Mouse (Mus musculus): ENCODE results near the gene Kmt2d.

Gene Kmt2d

DNA sequence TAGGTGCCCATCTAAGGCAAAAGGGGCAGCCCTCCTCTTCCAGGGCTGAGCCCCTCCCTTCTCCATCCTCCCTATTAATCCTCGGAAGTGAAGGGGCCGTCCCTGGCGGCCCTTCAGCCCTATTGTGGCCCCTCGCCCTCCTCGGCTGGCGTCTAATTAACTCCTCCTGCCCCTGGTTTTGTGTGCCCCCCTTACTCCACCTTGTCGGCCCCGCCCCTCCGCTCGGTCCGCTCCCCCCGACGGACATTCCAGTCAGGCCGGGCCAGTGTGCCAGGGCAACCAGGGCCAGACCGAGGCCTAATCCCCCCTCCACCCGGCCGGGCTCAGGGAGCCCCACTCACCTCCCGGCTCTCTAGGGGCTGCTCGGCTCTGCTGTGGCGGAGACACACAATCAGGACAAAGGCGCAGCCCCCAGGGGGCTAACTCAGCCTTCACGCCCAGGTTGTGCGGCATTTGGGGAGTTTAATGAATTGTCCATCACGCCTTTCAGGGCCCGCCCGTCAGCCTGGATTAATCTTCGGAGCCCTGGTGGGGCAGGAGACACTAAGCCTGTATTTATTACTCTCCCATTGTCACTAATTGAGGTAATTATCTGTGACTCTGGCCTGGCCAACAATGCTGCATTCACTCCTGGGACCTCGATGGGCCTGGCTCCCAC lies 73.0 kb downstream of the Kmt2d start:
- DNase-seq (ENCODE audit: low spot score), result no peak

DNA sequence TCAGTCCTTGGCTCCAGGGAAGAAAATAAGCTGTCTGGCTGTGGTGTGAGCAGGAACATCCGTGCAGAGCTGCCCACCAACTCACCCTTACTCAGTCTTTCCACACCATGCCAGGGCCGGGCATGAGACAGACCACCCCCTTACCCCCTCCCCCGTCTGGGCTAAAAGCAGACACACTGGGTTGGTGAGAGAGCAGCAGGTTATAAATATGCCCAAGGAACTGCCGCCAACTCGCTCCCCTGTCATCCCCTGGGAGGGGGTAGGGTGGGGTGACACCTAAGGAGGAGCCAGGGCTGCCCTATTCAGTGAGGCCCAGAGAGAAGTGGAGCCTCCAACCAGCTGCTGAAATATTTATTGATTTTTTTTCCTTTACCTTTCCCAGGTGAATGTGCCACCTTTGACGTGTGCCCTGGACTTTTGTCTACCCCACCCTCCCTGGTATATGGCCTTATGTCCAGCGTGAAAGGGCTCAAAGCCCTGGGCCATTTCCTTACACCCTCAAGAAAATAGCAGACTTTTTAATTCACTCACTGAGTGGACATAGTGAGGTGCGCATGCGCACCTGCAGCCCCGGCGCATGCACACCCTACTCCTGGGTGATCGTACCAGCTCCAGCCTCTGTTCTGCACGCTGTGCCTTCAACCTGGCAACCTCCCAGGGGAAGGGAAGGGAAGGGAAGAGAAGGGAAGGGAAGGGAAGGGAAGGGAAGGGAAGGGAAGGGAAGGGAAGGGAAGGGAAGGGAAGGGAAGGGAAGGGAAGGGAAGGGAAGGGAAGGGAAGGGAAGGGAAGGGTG lies 74.0 kb downstream of the Kmt2d start:
- DNase-seq (ENCODE audit: low spot score), result no peak

DNA sequence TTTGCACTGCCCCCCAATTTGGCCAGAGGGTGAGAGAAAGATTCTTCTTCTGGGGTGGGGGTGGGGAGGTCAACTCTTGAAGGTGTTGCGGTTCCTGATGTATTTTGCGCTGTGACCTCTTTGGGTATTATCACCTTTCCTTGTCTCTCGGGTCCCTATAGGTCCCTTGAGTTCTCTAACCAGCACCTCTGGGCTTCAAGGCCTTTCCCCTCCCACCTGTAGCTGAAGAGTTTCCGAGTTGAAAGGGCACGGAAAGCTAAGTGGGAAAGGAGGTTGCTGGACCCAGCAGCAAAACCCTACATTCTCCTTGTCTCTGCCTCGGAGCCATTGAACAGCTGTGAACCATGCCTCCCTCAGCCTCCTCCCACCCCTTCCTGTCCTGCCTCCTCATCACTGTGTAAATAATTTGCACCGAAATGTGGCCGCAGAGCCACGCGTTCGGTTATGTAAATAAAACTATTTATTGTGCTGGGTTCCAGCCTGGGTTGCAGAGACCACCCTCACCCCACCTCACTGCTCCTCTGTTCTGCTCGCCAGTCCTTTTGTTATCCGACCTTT lies 77.8 kb downstream of the Kmt2d start:
- DNase-seq (ENCODE audit: low spot score), result no peak

DNA sequence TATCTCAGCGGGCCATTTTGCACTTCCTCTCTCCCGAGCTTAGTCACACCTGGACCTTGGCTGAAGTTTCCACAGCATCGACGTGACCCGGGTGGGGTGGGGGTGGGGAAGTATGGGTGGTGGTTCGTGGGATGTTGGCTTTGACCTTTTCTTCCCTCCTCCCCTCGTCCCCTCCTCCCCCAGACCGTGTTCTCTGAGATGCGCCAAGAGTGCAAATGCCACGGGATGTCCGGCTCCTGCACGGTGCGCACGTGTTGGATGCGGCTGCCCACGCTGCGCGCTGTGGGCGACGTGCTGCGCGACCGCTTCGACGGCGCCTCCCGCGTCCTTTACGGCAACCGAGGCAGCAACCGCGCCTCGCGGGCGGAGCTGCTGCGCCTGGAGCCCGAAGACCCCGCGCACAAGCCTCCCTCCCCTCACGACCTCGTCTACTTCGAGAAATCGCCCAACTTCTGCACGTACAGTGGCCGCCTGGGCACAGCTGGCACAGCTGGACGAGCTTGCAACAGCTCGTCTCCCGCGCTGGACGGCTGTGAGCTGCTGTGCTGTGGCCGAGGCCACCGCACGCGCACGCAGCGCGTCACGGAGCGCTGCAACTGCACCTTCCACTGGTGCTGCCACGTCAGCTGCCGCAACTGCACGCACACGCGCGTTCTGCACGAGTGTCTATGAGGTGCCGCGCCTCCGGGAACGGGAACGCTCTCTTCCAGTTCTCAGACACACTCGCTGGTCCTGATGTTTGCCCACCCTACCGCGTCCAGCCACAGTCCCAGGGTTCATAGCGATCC lies 78.6 kb downstream of the Kmt2d start:
- no peak for DNase-seq (ENCODE audit: low spot score)

DNA sequence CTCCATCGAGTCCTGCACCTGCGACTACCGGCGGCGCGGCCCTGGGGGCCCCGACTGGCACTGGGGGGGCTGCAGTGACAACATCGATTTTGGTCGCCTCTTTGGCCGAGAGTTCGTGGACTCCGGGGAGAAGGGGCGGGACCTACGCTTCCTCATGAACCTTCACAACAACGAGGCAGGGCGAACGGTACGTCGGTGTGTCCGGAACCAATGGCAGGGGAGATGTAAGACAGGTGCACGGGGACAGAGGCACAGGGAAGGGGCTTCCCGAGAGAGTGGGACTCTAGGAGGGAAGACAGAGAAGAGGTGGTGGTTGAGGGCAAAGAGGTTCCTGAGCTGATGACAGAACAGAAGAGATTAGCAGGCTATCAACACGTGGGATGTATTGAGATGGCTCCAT lies 79.2 kb downstream of the Kmt2d start:
- no peak for DNase-seq (ENCODE audit: low spot score)

DNA sequence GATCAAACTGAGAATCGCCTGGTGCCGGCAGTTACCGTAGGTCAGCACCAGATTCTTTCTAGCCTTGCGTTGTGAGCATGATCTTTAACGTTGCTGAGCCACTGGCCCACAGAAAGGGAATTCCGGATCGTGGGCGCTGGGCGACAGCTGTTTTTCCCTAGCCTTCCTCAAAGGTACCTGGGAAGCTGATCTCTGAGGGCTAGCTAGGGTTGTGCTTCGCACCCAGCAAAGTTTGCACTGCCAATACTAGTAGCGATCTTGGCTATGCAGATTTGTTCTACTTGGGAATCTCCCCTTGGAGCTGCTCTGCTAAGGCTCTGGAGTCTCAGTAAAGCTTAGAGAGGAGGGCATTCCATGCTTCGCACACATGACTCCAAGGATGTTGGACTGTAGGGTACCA lies 79.8 kb downstream of the Kmt2d start:
- no peak for DNase-seq (ENCODE audit: low spot score)

DNA sequence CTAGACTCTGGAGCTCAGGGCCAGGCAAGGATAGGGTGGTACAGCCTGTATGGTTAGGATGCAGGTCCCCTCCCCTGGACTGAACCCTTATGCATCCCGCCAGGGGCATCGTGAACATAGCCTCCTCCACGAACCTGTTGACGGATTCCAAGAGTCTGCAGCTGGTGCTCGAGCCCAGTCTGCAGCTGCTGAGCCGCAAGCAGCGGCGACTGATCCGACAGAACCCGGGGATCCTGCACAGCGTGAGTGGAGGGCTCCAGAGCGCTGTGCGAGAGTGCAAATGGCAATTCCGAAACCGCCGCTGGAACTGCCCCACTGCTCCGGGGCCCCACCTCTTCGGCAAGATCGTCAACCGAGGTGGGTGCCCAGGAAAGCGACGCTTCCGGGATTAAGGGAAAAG lies 80.2 kb downstream of the Kmt2d start:
- DNase-seq (ENCODE audit: low spot score), result no peak

DNA sequence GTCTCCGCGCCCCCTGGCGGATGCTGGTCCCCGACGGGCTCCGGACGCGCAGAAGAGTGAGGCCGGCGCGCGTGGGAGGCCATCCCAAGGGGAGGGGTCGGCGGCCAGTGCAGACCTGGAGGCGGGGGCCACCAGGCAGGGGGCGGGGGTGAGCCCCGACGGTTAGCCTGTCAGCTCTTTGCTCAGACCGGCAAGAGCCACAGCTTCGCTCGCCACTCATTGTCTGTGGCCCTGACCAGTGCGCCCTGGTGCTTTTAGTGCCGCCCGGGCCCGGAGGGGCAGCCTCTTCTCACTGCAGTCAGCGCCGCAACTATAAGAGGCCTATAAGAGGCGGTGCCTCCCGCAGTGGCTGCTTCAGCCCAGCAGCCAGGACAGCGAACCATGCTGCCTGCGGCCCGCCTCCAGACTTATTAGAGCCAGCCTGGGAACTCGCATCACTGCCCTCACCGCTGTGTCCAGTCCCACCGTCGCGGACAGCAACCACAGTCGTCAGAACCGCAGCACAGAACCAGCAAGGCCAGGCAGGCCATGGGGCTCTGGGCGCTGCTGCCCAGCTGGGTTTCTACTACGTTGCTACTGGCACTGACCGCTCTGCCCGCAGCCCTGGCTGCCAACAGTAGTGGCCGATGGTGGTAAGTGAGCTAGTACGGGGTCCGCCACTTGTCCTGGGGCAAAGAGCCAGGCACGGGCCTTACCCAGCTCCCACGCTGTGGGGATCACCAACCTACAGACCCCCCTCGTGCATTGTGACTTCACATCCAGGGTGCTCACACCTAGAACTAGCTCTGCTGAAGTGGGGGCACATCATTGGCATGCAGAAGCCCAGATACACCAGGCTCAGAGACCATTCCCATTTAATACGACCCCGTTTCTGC lies 81.1 kb downstream of the Kmt2d start, which contains the start of gene Wnt1:
Gene Wnt1 (plus strand): TSS at position 197 of the 875 bp plus-strand sequence.
- DNase-seq (ENCODE audit: low spot score), result peak; percentile 63

DNA sequence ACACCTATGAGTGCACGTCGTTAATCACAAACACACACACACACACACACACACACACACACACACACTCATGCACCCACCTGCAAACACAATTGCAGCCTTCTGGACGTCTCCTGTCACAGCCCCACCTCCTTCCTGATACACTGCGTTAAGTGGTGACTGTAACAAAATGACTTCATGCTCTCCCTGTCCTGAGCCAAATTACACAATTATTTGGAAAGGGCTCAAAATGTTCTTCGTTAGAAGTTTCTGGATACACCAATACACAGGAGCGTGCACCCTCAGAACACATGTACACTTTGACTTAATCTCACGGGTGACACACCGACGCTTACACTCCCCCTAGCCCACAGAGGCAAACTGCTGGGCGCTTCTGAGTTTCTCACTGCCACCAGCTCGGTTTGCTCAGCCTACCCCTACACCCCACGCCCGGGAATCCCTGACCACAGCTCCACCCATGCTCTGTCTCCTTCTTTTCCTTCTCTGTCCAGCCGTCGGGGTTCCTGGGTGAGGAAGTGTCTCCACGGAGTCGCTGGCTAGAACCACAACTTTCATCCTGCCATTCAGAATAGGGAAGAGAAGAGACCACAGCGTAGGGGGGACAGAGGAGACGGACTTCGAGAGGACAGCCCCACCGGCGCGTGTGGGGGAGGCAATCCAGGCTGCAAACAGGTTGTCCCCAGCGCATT lies 81.9 kb downstream of the Kmt2d start:
- no peak for DNase-seq (ENCODE audit: low spot score)

DNA sequence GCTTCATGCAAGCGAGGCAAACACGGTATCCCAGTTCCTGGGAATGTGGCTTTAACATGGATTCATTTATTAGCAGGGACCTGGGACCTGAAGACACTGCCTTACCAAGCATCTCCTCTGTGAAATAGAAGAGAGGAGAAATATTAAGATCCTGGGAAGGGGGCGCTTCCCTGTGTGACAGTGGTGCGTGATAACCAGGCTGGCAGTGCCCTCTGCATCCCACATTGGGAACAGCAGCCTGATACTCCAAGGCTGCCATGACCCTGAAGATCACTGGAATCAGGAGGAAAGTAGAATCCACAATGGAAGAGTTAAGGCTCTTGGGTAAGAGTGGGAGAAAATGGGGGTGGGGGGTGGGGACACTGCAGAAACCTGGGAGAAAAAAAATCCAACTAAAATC lies 83.1 kb downstream of the Kmt2d start:
- DNase-seq (ENCODE audit: low spot score), result no peak

DNA sequence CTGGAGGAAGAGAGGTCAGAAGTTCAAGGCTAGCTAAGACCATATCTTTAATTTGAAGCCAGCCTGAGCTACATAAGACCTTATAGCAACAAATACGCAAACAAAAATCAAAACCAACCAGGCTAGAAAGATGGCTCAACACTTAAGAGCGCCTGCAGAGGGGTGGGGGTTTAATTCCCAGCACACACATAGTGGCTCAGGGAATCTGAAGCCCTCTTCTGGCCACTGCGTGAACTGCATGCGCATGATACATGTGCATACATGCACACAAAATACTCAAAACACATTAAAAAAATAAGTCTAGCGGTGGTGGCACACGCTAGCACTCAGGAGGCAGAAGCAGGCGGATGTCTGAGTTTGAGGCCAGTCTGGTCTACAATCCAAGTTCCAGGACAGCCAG lies 85.3 kb downstream of the Kmt2d start:
- DNase-seq (ENCODE audit: low spot score), result no peak

Data from urinary bladder, postnatal 25 days (tissue).